Mouse (Mus musculus) limb, embryonic 11.5 days (tissue): Measurements from ENCODE around the gene Hist1h3g. TPM values are rescaled to one million over a fixed set of nuclear protein-coding genes. Genes with fewer than 3 reads are reported as not detected.
A peak's percentile ranks its signal among the peaks of the same experiment; 100 is the strongest.
"Not testable (repeated sequence)": the region's sequence is repeated elsewhere in the genome, so short reads cannot be mapped to it uniquely, and the experiment has no call there.

Experiments
- ATAC-seq: fragments of 200-750 bp; cut with Nextera tagmentation; 2 replicates; pipeline ENCODE4 v1.8.0; 2017; ENCODE audit warnings: low read depth; ENCODE audit not compliant: insufficient number of reproducible peaks, low FRiP score, low TSS enrichment
- DNase-seq: peaks from one replicate; pipeline ENCODE4 v3.0.0-alpha.2; 2015; ENCODE audit warnings: low spot score
- H3K27ac ChIP-seq: fragments of 300-500 bp; sonication (generic); replicated peaks from 2 replicates; pipeline ENCODE4 v1.5.1; 2014; ENCODE audit warnings: low read depth, mild to moderate bottlenecking, low read length
- H3K27me3 ChIP-seq: fragments of 300-500 bp; sonication (generic); 2 replicates; pipeline ENCODE4 v1.6.1; 2014; ENCODE audit warnings: mild to moderate bottlenecking, low read length, mixed read lengths; ENCODE audit not compliant: control insufficient read depth, insufficient read depth
- H3K36me3 ChIP-seq: fragments of 300-500 bp; sonication (generic); 2 replicates; pipeline ENCODE4 v1.6.1; 2014; ENCODE audit warnings: mild to moderate bottlenecking, low read length, moderate library complexity, mixed read lengths; ENCODE audit not compliant: control insufficient read depth, insufficient read depth
- H3K4me1 ChIP-seq: fragments of 300-500 bp; sonication (generic); 2 replicates; pipeline ENCODE4 v1.6.1; 2014; ENCODE audit warnings: low read length, mixed read lengths; ENCODE audit not compliant: control insufficient read depth, insufficient read depth
- H3K4me2 ChIP-seq: fragments of 300-500 bp; sonication (generic); 2 replicates; pipeline ENCODE4 v1.6.1; 2014; ENCODE audit warnings: low read depth, mild to moderate bottlenecking, moderate library complexity; ENCODE audit not compliant: severe bottlenecking
- H3K4me3 ChIP-seq: fragments of 300-500 bp; sonication (generic); 2 replicates; pipeline ENCODE4 v1.5.1; 2014; ENCODE audit warnings: low read depth, low read length
- H3K9ac ChIP-seq: fragments of 300-500 bp; sonication (generic); 2 replicates; pipeline ENCODE4 v1.6.1; 2014; ENCODE audit warnings: mild to moderate bottlenecking, low read length
- H3K9me3 ChIP-seq: fragments of 300-500 bp; sonication (generic); 2 replicates; pipeline ENCODE4 v1.6.1; 2016; ENCODE audit warnings: low read length; ENCODE audit not compliant: control insufficient read depth
- WGBS: fragments of 180-500 bp; shearing (Covaris S2); extraction: QIAGEN DNeasy Blood & Tissue Kit; methylation state at CpG from one replicate; pipeline ENCODE4 v1.1.7; 2014; 5-methylcytosine and 5-hydroxymethylcytosine counted together
- polyA plus RNA-seq: library from polyadenylated mRNA; unstranded; fragments of >200 nt; fragmentation: Nextera tagmentation; extraction: Ambion mirVana; gene quantifications from 2 replicates; pipeline ENCODE4 v1.2.1, GENCODE M21; 2014

The Hist1h3g gene
- polyA plus RNA-seq, 1 experiment from 2014 or later = 9.4 TPM

DNA sequence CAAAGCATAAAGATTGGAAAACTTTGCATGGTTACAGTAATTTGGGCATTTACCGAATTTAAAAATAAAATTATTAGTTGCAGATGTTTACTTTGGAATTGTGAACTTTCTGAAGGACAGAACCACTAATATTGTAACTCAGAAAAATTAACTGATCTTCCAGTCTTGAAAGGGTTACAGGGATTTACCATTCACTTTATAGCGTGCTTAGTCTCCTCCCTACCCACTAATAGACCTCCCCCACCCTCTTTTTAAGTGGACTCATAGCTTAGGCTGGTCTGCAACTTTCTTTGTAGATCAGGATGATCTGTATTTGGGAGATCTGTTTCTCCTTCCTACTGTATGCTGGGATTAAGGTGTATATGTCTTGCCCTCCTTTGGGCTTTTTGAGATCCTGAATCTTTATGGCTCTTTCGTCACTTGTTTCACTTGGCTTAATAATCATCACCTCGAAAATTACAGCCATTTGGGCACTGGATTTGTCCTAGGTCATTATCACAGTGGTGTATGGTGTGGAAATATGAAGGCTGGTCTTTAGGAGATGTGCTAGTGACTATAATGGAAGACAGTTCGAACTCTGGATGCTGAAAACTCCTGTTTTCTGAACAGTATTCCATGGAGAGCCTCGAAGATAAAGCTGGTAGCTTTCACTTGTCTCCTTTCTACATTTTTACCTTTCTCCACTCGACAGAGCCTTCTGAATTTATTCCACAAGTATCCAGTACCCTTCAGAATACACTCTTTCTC, 1.0 kb downstream of the Hist1h3g start:
- Histone ChIP-seq H3K36me3 (no peaks in the 10 kb centered on the region), H3K4me1 (peaks cover 11% of the 10 kb centered on the region), H3K9ac (peak overlapping the region; percentile 70), H3K9me3 (no peaks in the 10 kb centered on the region), H3K4me3 (peak overlapping the region; percentile 47), H3K27ac (peak overlapping the region; percentile 94), H3K27me3 (no peaks in the 10 kb centered on the region), H3K4me2 (peak overlapping the region; percentile 75)
- DNase-seq (no peak), ATAC-seq (no peak)
- WGBS = 23% methylated on average over 7 of the region's 7 CpGs

DNA sequence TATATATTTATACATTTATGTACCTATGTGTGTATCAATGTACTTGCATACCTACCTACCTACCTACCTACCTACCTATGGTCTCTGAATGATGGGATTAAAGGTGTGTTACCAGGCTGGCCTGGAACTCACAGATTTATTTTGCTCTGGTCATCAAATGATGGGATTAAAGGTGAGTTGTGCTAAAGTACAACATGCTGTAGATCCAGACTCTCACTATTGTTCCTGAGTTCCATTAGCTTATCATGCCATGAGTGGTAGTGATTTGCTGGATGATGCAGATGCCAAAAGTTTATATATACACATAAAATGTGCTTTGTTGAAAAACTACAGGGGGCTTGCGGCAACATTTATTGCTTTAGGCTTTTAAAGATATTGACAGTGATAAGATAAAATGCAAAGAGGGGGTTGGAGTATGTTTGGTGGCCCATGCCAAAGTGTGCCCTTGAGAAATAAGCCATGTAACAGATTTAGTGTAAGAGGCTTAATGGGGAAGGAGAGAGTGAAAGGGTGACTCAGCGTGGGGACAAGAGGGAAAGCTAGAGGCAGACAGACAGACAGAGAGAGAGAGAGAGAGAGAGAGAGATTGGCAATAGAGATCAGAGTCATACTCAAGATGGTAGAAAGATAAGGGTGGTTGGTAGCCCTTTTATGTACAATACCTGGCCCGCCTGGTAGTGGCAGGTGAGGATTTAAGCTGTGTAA, 1.9 kb downstream of the Hist1h3g start:
- 81% methylated on average over 3 of the region's 3 CpGs for WGBS
- H3K4me2 ChIP-seq = peak overlapping the region; percentile 75; the same call in 1 of the 2 replicates
- no peak overlapping the region for H3K27ac ChIP-seq
- H3K36me3 ChIP-seq = no peaks in the 10 kb centered on the region
- H3K9ac ChIP-seq = no peak overlapping the region
- no peak for DNase-seq
- no peak overlapping the region; the same call in 1 of the 2 replicates for H3K4me3 ChIP-seq
- no peaks in the 10 kb centered on the region for H3K9me3 ChIP-seq
- no peak for ATAC-seq
- peaks cover 11% of the 10 kb centered on the region for H3K4me1 ChIP-seq
- H3K27me3 ChIP-seq = no peaks in the 10 kb centered on the region

DNA sequence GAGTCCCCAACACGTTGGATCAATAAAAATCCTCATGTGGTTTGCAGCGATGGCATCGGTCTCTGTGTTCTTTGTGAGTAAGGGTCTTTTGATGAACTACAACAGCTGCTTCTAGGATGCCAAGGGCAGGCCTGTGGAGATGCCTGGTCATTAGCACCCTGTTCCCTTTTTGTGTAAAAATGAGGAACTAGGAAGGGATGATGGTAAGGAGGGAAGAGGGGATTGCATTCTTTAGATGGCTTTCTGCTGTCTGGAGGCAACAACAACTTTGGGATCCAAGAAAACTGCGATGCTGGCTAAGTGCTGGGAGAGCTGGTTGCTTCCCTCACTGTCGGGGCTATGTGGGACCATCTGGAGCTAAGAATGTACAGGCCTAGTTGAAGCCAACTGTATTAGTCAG, 3.0 kb downstream of the Hist1h3g start:
- 55% methylated on average over 5 of the region's 5 CpGs for WGBS
- no peak overlapping the region for H3K9ac ChIP-seq
- no peak overlapping the region for H3K4me2 ChIP-seq
- no peaks in the 10 kb centered on the region for H3K36me3 ChIP-seq
- no peaks in the 10 kb centered on the region for H3K27me3 ChIP-seq
- no peaks in the 10 kb centered on the region for H3K9me3 ChIP-seq
- DNase-seq (no peak), ATAC-seq (no peak)
- H3K4me1 ChIP-seq = peaks cover 8% of the 10 kb centered on the region
- H3K4me3 ChIP-seq = no peak overlapping the region
- H3K27ac ChIP-seq = 0 out of 2 replicates have a peak overlapping the region, but pooled peaks have one; percentile 16

DNA sequence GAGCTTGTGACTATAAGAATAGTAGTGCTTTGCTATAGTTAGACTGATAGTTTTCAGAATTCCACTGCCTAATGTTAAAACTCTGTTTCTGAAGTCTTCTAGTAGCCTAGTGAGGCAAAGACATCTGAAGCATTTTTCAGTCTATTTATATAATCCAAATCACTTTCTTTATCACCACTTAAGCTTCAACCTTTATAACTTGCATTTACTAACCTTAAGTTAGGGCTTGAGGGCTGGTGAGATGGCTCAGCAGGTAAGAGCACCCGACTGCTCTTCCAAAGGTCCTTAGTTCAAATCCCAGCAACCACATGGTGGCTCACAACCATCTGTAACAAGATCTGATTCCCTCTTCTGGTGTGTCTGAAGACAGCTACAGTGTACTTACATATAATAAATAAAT, 4.6 kb downstream of the Hist1h3g start:
- ATAC-seq, H3K4me2 ChIP-seq, H3K9ac ChIP-seq, H3K27ac ChIP-seq, H3K9me3 ChIP-seq, H3K4me1 ChIP-seq, DNase-seq, H3K4me3 ChIP-seq, H3K36me3 ChIP-seq, H3K27me3 ChIP-seq: not testable (repeated sequence)
- 70% methylated on average over 1 of the region's 1 CpGs for WGBS

DNA sequence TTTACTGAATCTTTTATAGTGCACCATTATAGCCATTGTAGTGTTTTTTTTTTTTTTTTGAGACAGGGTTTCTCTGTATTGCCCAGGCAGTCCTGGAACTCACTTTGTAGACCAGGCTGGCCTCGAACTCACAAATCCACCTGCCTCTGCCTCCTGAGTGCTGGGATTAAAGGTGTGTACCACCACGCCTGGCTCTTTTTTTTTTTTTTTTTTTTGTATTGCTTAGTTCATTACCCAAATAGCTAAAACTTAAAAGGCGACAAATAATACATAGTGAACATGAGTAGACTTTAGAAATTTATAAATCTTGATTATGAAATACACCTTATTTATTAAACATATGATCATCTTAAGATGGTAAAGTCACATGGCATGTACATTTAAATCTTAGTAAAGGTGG, 6.3 kb downstream of the Hist1h3g start:
- H3K9ac ChIP-seq = no peak overlapping the region
- no peak overlapping the region for H3K4me3 ChIP-seq
- no peak for ATAC-seq
- H3K9me3 ChIP-seq = no peaks in the 10 kb centered on the region
- no peak overlapping the region for H3K27ac ChIP-seq
- WGBS = 90% methylated on average over 3 of the region's 3 CpGs
- peaks cover 5% of the 10 kb centered on the region for H3K4me1 ChIP-seq
- H3K27me3 ChIP-seq = no peaks in the 10 kb centered on the region
- DNase-seq = no peak
- no peak overlapping the region for H3K4me2 ChIP-seq
- H3K36me3 ChIP-seq = no peaks in the 10 kb centered on the region

DNA sequence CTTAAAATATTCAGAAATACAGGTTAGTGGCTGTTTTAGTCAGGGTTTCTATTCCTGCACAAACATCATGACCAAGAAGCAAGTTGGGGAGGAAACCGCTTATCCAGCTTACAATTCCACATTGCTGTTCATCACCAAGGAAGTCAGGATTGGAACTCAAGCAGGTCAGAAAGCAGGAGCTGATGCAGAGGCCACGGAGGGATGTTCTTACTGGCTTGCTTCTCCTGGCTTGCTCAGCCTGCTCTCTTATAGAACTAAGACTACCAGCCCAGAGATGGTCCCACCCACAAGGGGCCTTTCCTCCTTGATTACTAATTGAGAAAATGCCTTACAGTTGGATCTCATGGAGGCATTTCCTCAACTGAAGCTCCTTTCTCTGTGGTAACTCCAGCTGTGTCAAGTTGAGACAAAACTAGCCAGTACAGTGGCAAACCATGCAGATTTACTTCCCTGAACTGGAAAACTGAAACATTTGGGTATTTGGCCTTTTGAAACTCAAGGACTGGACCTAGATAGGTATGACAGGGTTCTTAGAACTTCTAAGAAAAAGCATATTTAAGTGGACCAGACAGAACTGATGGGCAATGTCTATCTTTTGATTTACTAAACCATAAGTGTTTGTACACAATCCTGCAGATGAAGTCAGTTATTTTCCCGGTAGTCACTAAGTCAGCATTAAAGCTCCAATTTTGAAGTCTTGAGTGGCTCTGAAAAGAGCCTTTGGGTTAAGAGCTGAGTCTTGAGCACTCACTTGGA, 7.2 kb downstream of the Hist1h3g start:
- Histone ChIP-seq H3K4me3 (peak overlapping the region; percentile 41), H3K27ac (peak overlapping the region; percentile 91), H3K4me2 (peak overlapping the region; percentile 77), H3K9ac (peak overlapping the region; percentile 69)
- H3K9me3 ChIP-seq, DNase-seq, H3K27me3 ChIP-seq, H3K4me1 ChIP-seq, H3K36me3 ChIP-seq, ATAC-seq: not testable (repeated sequence)
- 6% methylated on average over 3 of the region's 3 CpGs for WGBS

DNA sequence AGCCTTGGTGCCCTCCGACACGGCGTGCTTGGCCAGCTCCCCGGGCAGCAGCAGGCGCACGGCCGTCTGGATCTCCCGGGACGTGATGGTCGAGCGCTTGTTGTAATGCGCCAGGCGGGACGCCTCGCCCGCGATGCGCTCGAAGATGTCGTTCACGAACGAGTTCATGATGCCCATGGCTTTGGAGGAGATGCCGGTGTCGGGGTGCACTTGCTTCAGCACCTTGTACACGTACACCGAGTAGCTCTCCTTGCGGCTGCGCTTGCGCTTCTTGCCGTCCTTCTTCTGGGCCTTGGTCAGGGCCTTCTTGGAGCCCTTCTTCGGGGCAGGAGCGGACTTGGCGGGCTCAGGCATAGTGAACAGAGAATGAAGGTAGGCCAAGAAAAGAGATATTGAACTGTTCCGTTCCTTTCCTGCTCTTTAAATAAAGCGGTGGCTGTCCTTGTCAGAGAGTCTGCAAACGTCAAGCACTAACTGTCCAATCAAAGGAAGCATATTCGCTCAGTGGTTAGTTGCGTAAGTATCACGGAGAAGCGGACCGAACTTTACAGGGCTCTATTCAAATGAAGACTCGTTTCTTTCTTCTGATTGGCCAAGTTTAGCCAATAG, 7.9 kb downstream of the Hist1h3g start, which contains the start of gene Hist1h2bh:
Gene Hist1h2bh, minus strand, starts transcription at position 394 of the 609 bp plus-strand sequence.
- not testable (repeated sequence) for H3K9me3 ChIP-seq, H3K36me3 ChIP-seq, H3K4me1 ChIP-seq, H3K27me3 ChIP-seq
- peak; percentile 95 for ATAC-seq
- DNase-seq = peak; percentile 78
- Histone ChIP-seq H3K4me3 (peak within 1 kb of the TSS; percentile 41), H3K9ac (peak within 1 kb of the TSS; percentile 69), H3K4me2 (peak within 1 kb of the TSS; percentile 77), H3K27ac (peak within 1 kb of the TSS; percentile 95)
- WGBS = 0% methylated on average over 36 of the region's 42 CpGs
